8 mouse cellular contexts compared by ENCODE assay signal in the genomic region with DNA sequence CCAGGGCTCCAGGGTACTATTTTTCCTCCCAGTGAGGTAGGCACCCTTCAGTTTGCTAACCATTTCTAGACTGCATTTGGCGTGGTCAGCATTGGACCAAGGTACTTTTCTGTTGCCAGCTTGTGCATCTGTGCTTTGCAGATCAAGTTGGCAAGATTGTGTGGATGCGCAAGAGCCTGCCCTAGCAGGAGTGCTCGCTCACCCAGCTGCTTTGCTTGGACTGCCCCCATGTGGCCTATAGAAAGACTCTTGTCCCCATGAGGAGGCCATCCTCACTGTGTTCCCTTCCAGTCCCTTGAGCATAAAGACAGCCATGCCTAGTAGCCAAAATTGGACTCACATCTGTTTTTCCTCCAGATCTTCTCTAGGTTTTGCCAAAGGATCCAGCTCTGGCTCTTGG. TPM values are rescaled to one million over a fixed set of nuclear protein-coding genes. Genes with fewer than 3 reads are reported as not detected.
DNase-seq lines count a peak whose midpoint lies in the region; ATAC-seq and TF ChIP-seq lines count a peak whose summit lies in the region.

No protein-coding gene starts in this region.

- no peaks in the 10 kb centered on the region for H3K4me1 ChIP-seq in intestine, postnatal 0 days (replicated peaks; ENCODE audit: control insufficient read depth, insufficient read depth, low read length)
- H3K4me1 ChIP-seq in midbrain, postnatal 0 days (ENCODE audit: insufficient read depth, low read length): 0 out of 2 replicates have a peak, but pooled peaks cover 3% of the 10 kb centered on the region
- 0 out of 2 replicates have a peak, but pooled peaks cover 5% of the 10 kb centered on the region for H3K4me1 ChIP-seq in stomach, embryonic 16.5 days (ENCODE audit: control insufficient read depth, insufficient read depth, low read length)

- intact Hi-C loops in gastrocnemius, adult 2 months (cut with DNase I): loop anchor here (2.0 kb wide), 2 partner anchors 179 to 433 kb away; no protein-coding TSS in a partner anchor
- intact Hi-C loops in left cerebral cortex, postnatal 4 days (cut with DNase I): loop anchor here (2.0 to 5.0 kb wide), 2 partner anchors 358 to 433 kb away; a partner anchor contains a TSS

- no peak overlapping the region for H3K4me2 ChIP-seq in intestine, postnatal 0 days (replicated peaks; ENCODE audit: low read depth)
- no peak overlapping the region for H3K4me2 ChIP-seq in midbrain, postnatal 0 days (ENCODE audit: low read depth, low read length, poor library complexity, severe bottlenecking)
- H3K4me2 ChIP-seq in stomach, embryonic 16.5 days (ENCODE audit: low read depth, low read length): no peak overlapping the region

- 0 out of 2 replicates have a peak, but pooled peaks cover 4% of the 10 kb centered on the region for H3K36me3 ChIP-seq in intestine, postnatal 0 days (ENCODE audit: control insufficient read depth, insufficient read depth)
- H3K36me3 ChIP-seq in midbrain, postnatal 0 days (ENCODE audit: insufficient read depth, low read length): no peaks in the 10 kb centered on the region
- H3K36me3 ChIP-seq in stomach, embryonic 16.5 days (ENCODE audit: control insufficient read depth, insufficient read depth, low read length): no peaks in the 10 kb centered on the region

- no peaks in the 10 kb centered on the region for H3K9me3 ChIP-seq in intestine, postnatal 0 days (ENCODE audit: control insufficient read depth)
- no peaks in the 10 kb centered on the region for H3K9me3 ChIP-seq in midbrain, postnatal 0 days (ENCODE audit: low read length)
- no peaks in the 10 kb centered on the region for H3K9me3 ChIP-seq in stomach, embryonic 16.5 days (replicated peaks; ENCODE audit: control insufficient read depth, low read length)

- DNase-seq in urinary bladder, adult 18-20 months (ENCODE audit: low spot score in 2 of 2): peak; percentile 19 to 34
- no peak for DNase-seq in urinary bladder, postnatal 4 days (ENCODE audit: low spot score in 2 of 2)
- DNase-seq in cerebellum, postnatal 25 days: peak; percentile 79 to 85
- peak; percentile 75 for DNase-seq in gastrocnemius, adult 2 months
- DNase-seq in left cerebral cortex, postnatal 4 days: peak; percentile 80
- DNase-seq in midbrain, postnatal 0 days (ENCODE audit: low spot score): peak; percentile 91

- peak overlapping the region; percentile 51 for H3K27ac ChIP-seq in gastrocnemius, adult 2 months
- H3K27ac ChIP-seq in intestine, postnatal 0 days (ENCODE audit: low read depth, low read length): no peak overlapping the region
- H3K27ac ChIP-seq in midbrain, postnatal 0 days (ENCODE audit: low read depth, low read length): no peak overlapping the region
- no peak overlapping the region for H3K27ac ChIP-seq in stomach, embryonic 16.5 days (ENCODE audit: low read length)

- 57% methylated on average over 3 of the region's 3 CpGs for WGBS in intestine, postnatal 0 days
- WGBS in midbrain, postnatal 0 days: 48% methylated on average over 3 of the region's 3 CpGs
- 54% methylated on average over 3 of the region's 3 CpGs for WGBS in stomach, embryonic 16.5 days

- H3K4me3 ChIP-seq in gastrocnemius, adult 2 months: no peak overlapping the region
- no peak overlapping the region for H3K4me3 ChIP-seq in intestine, postnatal 0 days (ENCODE audit: low read depth, low read length)
- H3K4me3 ChIP-seq in midbrain, postnatal 0 days (ENCODE audit: low read depth, low read length): no peak overlapping the region
- H3K4me3 ChIP-seq in stomach, embryonic 16.5 days (replicated peaks; ENCODE audit: low read length): no peak overlapping the region

- peak; percentile 81 for TF ChIP-seq CTCF in gastrocnemius, adult 2 months (IDR thresholded peaks at IDR 0.05)
- TF ChIP-seq CTCF in intestine, postnatal 0 days (IDR thresholded peaks at IDR 0.05; ENCODE audit: low read depth): peak; percentile 93
- TF ChIP-seq CTCF in midbrain, postnatal 0 days (IDR thresholded peaks at IDR 0.05): peak; percentile 86

- no peak overlapping the region for H3K9ac ChIP-seq in intestine, postnatal 0 days (ENCODE audit: low read depth, low read length)
- H3K9ac ChIP-seq in midbrain, postnatal 0 days (replicated peaks; ENCODE audit: low read length, poor library complexity, severe bottlenecking): no peak overlapping the region
- H3K9ac ChIP-seq in stomach, embryonic 16.5 days (ENCODE audit: low read length): no peak overlapping the region

- no peaks in the 10 kb centered on the region for H3K27me3 ChIP-seq in intestine, postnatal 0 days (replicated peaks; ENCODE audit: control insufficient read depth, insufficient read depth, low read length)
- H3K27me3 ChIP-seq in midbrain, postnatal 0 days (ENCODE audit: insufficient read depth, low read length): no peaks in the 10 kb centered on the region
- no peaks in the 10 kb centered on the region for H3K27me3 ChIP-seq in stomach, embryonic 16.5 days (ENCODE audit: control insufficient read depth, insufficient read depth, low read length)

- ATAC-seq in intestine, postnatal 0 days: peak; percentile 45; the same call in 1 of the 2 replicates
- peak; percentile 79 for ATAC-seq in midbrain, postnatal 0 days (ENCODE audit: low FRiP score)
- peak; percentile 67 for ATAC-seq in stomach, embryonic 16.5 days (ENCODE audit: insufficient read depth, low FRiP score)

RNA-seq across cellular contexts. Expression of a gene that starts 54.0 kb away (rescaled TPM):
- not detected for total RNA-seq in gastrocnemius, adult 2 months (2021)
- polyA plus RNA-seq in intestine, postnatal 0 days (2015; fragmentation: Nextera tagmentation; extraction: Ambion mirVana): 459 and 473 TPM in 2 replicates
- not detected for total RNA-seq in left cerebral cortex, postnatal 4 days (2021)
- 0.05 TPM in 1 of 2 replicates, not detected in the other for total RNA-seq in midbrain, postnatal 0 days (2014; rRNA removed)
- polyA plus RNA-seq in midbrain, postnatal 0 days (2015; fragmentation: Nextera tagmentation; extraction: Ambion mirVana): not detected in 2 replicates
- 31.5 and 37.0 TPM in 2 replicates for polyA plus RNA-seq in stomach, embryonic 16.5 days (2015; fragmentation: Nextera tagmentation; extraction: Ambion mirVana)

RNA-seq across cellular contexts. Expression of a gene that starts 55.6 kb away (rescaled TPM):
- total RNA-seq in gastrocnemius, adult 2 months (2021): 10 to 100 TPM; 30.4 to 43.3 TPM
- polyA plus RNA-seq in intestine, postnatal 0 days (2015; fragmentation: Nextera tagmentation; extraction: Ambion mirVana): 11.6 and 13.0 TPM in 2 replicates
- 10 to 100 TPM; 22.5 to 23.0 TPM for total RNA-seq in left cerebral cortex, postnatal 4 days (2021)
- total RNA-seq in midbrain, postnatal 0 days (2014; rRNA removed): 19.5 and 22.4 TPM in 2 replicates
- 6.2 and 7.2 TPM in 2 replicates for polyA plus RNA-seq in midbrain, postnatal 0 days (2015; fragmentation: Nextera tagmentation; extraction: Ambion mirVana)
- 13.8 and 16.1 TPM in 2 replicates for polyA plus RNA-seq in stomach, embryonic 16.5 days (2015; fragmentation: Nextera tagmentation; extraction: Ambion mirVana)

Comparison
In these comparisons a context has a peak if more than half of its experiments do, and no peak if none do; other contexts are left out.
1. DNase-seq: peak in urinary bladder, adult 18-20 months (2 of 2), cerebellum, postnatal 25 days (2 of 2), gastrocnemius, adult 2 months (single experiment), left cerebral cortex, postnatal 4 days (single experiment) and midbrain, postnatal 0 days (single experiment); none in urinary bladder, postnatal 4 days (0 of 2).
2. Peak in every context shown above with its lines, with median percentiles within 50 percentile points of each other: CTCF ChIP-seq and ATAC-seq.